Mouse (Mus musculus) cerebellum, adult 2 months (tissue): ENCODE data around the gene Snx13. TPM values are rescaled to one million over a fixed set of nuclear protein-coding genes. Genes with fewer than 3 reads are reported as not detected.

Experiments
- DNase-seq, 2 experiments: peaks; one replicate each; pipeline ENCODE4 v3.0.0; 2021
- H3K27ac ChIP-seq: fragments of 200-500 bp; 2 replicates; pipeline ENCODE4 v1.5.1; 2012; ENCODE audit warnings: low read length, control low read depth, inconsistent platforms; ENCODE audit not compliant: insufficient read depth
- H3K27me3 ChIP-seq: fragments of 200-500 bp; 2 replicates; pipeline ENCODE4 v1.6.1; 2012; ENCODE audit warnings: inconsistent platforms, mild to moderate bottlenecking, low read length, moderate library complexity; ENCODE audit not compliant: control insufficient read depth, insufficient read depth
- H3K4me1 ChIP-seq: fragments of 200-500 bp; 2 replicates; pipeline ENCODE4 v1.6.1; 2011; ENCODE audit warnings: low read length; ENCODE audit not compliant: control insufficient read depth, insufficient read depth
- H3K4me3 ChIP-seq: fragments of 200-500 bp; replicated peaks from 2 replicates; pipeline ENCODE3; 2011; ENCODE audit warnings: mild to moderate bottlenecking, low read depth, low read length, control low read depth; ENCODE audit not compliant: insufficient read depth
- CTCF ChIP-seq: fragments of 200-500 bp; IDR thresholded peaks from 2 replicates; pipeline ENCODE4 v1.5.1; 2011; ENCODE audit warnings: low read depth, mild to moderate bottlenecking, control low read depth, low read length, moderate library complexity, borderline replicate concordance; ENCODE audit not compliant: insufficient read depth
- POLR2A ChIP-seq: fragments of 200-500 bp; IDR thresholded peaks from 2 replicates; pipeline ENCODE4 v1.6.1; 2011; ENCODE audit warnings: low read length, control low read depth, borderline replicate concordance; ENCODE audit not compliant: insufficient read depth
- WGBS: fragments of 180-500 bp; shearing (Covaris S2); methylation state at CpG from one replicate; pipeline ENCODE4 v1.1.7; 2018; 5-methylcytosine and 5-hydroxymethylcytosine counted together
- polyA plus RNA-seq: library from polyadenylated mRNA; depleted of rRNA; stranded (reverse); fragments of >200 nt; gene quantifications from 2 replicates; pipeline ENCODE4 v1.2.3, GENCODE M21; 2012; rRNA removed

Gene Snx13
- polyA plus RNA-seq, result 26.8 and 27.8 TPM in 2 replicates

DNA sequence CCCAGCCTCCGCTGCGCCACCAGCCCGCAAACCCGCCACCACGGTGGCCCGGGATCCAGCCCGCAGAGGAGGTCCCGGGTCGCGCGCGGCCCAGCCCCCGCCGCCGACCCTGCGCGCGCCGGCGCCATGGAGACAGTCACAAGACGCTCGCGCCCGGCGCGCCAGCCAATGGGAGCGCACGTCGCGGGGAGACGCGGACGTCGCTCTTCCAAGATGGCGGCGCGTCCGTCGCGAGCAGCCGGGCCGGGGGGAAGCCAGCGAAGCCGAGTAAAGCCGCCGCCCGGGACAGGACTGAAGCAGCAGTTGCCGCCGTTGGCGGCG lies at the start of gene Snx13:
TSS of gene Snx13 (plus strand) at position 188 of the 321 bp plus-strand sequence.
- TF ChIP-seq CTCF (no peak), POLR2A (peak; percentile 59; the same call in 1 of the 2 replicates)
- Histone ChIP-seq H3K27ac (peak within 1 kb of the TSS; percentile 95), H3K4me1 (no peaks in the 10 kb centered on the region; the same call in 1 of the 2 replicates), H3K4me3 (peak within 1 kb of the TSS; percentile 100), H3K27me3 (no peaks in the 10 kb centered on the region)
- under 1% methylated on average over 51 of the region's 51 CpGs for whole genome bisulfite sequencing
- DNase-seq, result peak; percentile 90 to 92

DNA sequence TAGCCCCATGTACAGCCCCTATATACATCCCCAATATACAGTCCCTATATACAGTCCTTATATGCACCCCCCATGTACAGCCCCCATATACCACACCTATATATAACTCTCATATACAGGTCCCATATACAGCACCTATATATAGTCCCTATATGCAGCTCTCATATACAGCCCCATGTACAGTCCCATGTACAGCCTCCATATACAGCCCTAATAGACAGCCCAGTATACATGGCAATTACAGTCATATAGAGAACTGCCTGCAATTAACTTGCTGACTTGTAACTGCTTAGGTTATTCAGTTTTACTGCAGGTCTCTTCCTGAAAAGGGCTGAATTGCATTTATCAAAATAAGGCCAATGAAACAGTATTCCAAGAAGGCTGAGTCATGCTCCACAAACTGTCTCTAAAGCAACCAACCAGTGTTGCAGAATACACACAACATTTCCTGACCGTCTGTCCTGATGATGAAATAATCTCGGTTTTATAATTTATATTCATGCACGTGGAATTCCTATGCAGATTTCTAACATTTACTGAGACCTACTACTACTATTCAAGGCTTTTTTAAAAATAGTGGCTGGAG lies 49.3 kb upstream of the Snx13 start:
- no peak for TF ChIP-seq CTCF
- no peak for TF ChIP-seq POLR2A
- Histone ChIP-seq H3K27me3 (no peaks in the 10 kb centered on the region), H3K4me1 (no peaks in the 10 kb centered on the region), H3K27ac (no peak overlapping the region), H3K4me3 (no peak overlapping the region)
- DNase-seq, result no peak
- 90% methylated on average over 3 of the region's 3 CpGs for WGBS

- 77% methylated on average over 12 of the region's 12 CpGs for WGBS
- TF ChIP-seq CTCF, result no peak
- TF ChIP-seq POLR2A, result no peak
- no peaks in the 10 kb centered on the region for H3K4me1 ChIP-seq
- DNase-seq, result no peak
- H3K27me3 ChIP-seq, result no peaks in the 10 kb centered on the region
- H3K27ac ChIP-seq, result no peak overlapping the region
- H3K4me3 ChIP-seq, result no peak overlapping the region
Measured at GRCm38 (mm10) chr12:34998778-34999467, 48.1 kb upstream of the Snx13 start.

GRCm38 (mm10) chr12:35000323-35000722 lies 46.7 kb upstream of the Snx13 start:
- no peak overlapping the region for H3K27ac ChIP-seq
- DNase-seq, result no peak
- H3K4me1 ChIP-seq, result no peaks in the 10 kb centered on the region
- 13% methylated on average over 4 of the region's 4 CpGs for WGBS
- TF ChIP-seq POLR2A (no peak), CTCF (no peak)
- no peak overlapping the region for H3K4me3 ChIP-seq
- H3K27me3 ChIP-seq, result no peaks in the 10 kb centered on the region

- no peak for DNase-seq
- H3K27me3 ChIP-seq, result no peaks in the 10 kb centered on the region
Measured at GRCm38 (mm10) chr12:35005748-35006147, 41.2 kb upstream of the Snx13 start.

DNA sequence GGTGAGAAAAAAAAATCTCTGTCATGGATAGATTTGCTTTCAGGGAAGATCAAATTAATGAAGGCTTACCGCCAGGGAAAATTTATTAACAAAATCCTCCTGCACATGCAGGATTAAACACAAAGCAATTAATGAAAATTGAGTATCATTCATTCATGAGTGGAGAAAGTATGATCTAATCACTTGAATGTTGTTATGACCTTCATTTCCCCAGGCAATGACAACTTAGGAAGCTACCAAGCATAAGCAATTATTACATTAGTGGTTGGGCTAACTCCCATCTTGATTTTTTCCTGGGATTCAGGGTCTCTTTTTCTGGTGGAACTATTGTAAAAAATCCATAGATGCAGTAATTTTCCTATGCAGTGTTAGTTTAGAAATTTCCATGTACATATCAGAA lies 39.1 kb upstream of the Snx13 start:
- 92% methylated on average over 1 of the region's 1 CpGs for WGBS
- H3K4me1 ChIP-seq, result no peaks in the 10 kb centered on the region
- no peak overlapping the region for H3K27ac ChIP-seq
- H3K4me3 ChIP-seq, result no peak overlapping the region
- no peaks in the 10 kb centered on the region for H3K27me3 ChIP-seq
- DNase-seq, result no peak
- TF ChIP-seq CTCF (no peak), POLR2A (no peak)

More at GRCm38 (mm10) chr12:35005748-35006147, 41.2 kb upstream of the Snx13 start:
- TF ChIP-seq POLR2A, result no peak
- TF ChIP-seq CTCF, result no peak
- Histone ChIP-seq H3K4me3 (no peak overlapping the region), H3K27ac (no peak overlapping the region), H3K4me1 (no peaks in the 10 kb centered on the region)

- no peak for DNase-seq
- Histone ChIP-seq H3K4me1 (no peaks in the 10 kb centered on the region), H3K27ac (no peak overlapping the region), H3K27me3 (no peaks in the 10 kb centered on the region), H3K4me3 (no peak overlapping the region)
- 25% methylated on average over 11 of the region's 11 CpGs for WGBS
- no peak for TF ChIP-seq CTCF
- TF ChIP-seq POLR2A, result no peak
Measured at GRCm38 (mm10) chr12:35008340-35009137, 38.4 kb upstream of the Snx13 start.

GRCm38 (mm10) chr12:35011462-35011861 lies 35.5 kb upstream of the Snx13 start:
- DNase-seq, result no peak
- 60% methylated on average over 1 of the region's 1 CpGs for WGBS

More at GRCm38 (mm10) chr12:35011462-35011861, 35.5 kb upstream of the Snx13 start:
- Histone ChIP-seq H3K4me3 (no peak overlapping the region), H3K4me1 (no peaks in the 10 kb centered on the region), H3K27ac (no peak overlapping the region), H3K27me3 (no peaks in the 10 kb centered on the region)
- no peak for TF ChIP-seq POLR2A
